Mouse (Mus musculus) embryonic fibroblast, embryonic 13.5 days (primary cell): Measurements from ENCODE around the gene Smim24. TPM values are rescaled to one million over a fixed set of nuclear protein-coding genes. Genes with fewer than 3 reads are reported as not detected.

Source experiments
- H3K27ac ChIP-seq: 2 replicates; pipeline ENCODE4 v1.5.1; 2012; ENCODE audit warnings: low read length, control low read depth, inconsistent platforms; ENCODE audit not compliant: insufficient read depth
- H3K4me1 ChIP-seq: 2 replicates; pipeline ENCODE4 v1.6.1; 2011; ENCODE audit warnings: low read length; ENCODE audit not compliant: control insufficient read depth, insufficient read depth
- H3K4me3 ChIP-seq: 2 replicates; pipeline ENCODE4 v1.5.1; 2011; ENCODE audit warnings: mild to moderate bottlenecking, control low read depth, low read length; ENCODE audit not compliant: insufficient read depth
- CTCF ChIP-seq: IDR thresholded peaks from 2 replicates; pipeline ENCODE4 v1.5.1; 2011; ENCODE audit warnings: mild to moderate bottlenecking, control low read depth, low read length, moderate library complexity, borderline replicate concordance; ENCODE audit not compliant: insufficient read depth
- POLR2A ChIP-seq: IDR thresholded peaks from 2 replicates; pipeline ENCODE4 v1.6.1; 2011; ENCODE audit warnings: low read depth, mild to moderate bottlenecking, control low read depth, low read length, moderate library complexity
- polyA plus RNA-seq: library from polyadenylated mRNA; stranded (reverse); fragments of >200 nt; gene quantifications from 2 replicates; pipeline ENCODE4 v1.2.4, GENCODE M21; 2011; ENCODE audit warnings: low read depth; ENCODE audit not compliant: missing spikeins, insufficient read length

Gene Smim24
- polyA plus RNA-seq, 1 experiment: 0.58 TPM

GRCm38 (mm10) chr10:81365073-81365472 lies 27.8 kb upstream of the Smim24 start:
- Histone ChIP-seq H3K4me1 (no peaks in the 10 kb centered on the region), H3K27ac (no peak overlapping the region), H3K4me3 (no peak overlapping the region)
- no peak for TF ChIP-seq CTCF
- TF ChIP-seq POLR2A: peak; percentile 39; the same call in 1 of the 2 replicates

- Histone ChIP-seq H3K4me3 (no peak within 1 kb of the TSS), H3K4me1 (no peaks in the 10 kb centered on the region), H3K27ac (no peak within 1 kb of the TSS)
- TF ChIP-seq POLR2A: peak; percentile 18
- no peak for TF ChIP-seq CTCF
Measured at GRCm38 (mm10) chr10:81365672-81366476, 27.0 kb upstream of the Smim24 start, which contains the start of gene 4930404N11Rik. 4930404N11Rik (minus strand) TSS chr10:81365816.

GRCm38 (mm10) chr10:81366477-81367206 lies 26.2 kb upstream of the Smim24 start:
- Histone ChIP-seq H3K4me1 (no peaks in the 10 kb centered on the region), H3K27ac (no peak overlapping the region), H3K4me3 (no peak overlapping the region)
- TF ChIP-seq POLR2A (0 out of 2 replicates have a peak, but pooled peaks have one; percentile 30), CTCF (no peak)

GRCm38 (mm10) chr10:81367207-81367495 lies 25.7 kb upstream of the Smim24 start:
- Histone ChIP-seq H3K27ac (no peak overlapping the region), H3K4me1 (no peaks in the 10 kb centered on the region)
- TF ChIP-seq CTCF (no peak), POLR2A (no peak)

GRCm38 (mm10) chr10:81375322-81375721 lies 17.5 kb upstream of the Smim24 start:
- Histone ChIP-seq H3K4me3 (no peak overlapping the region), H3K4me1 (0 out of 2 replicates have a peak, but pooled peaks cover 4% of the 10 kb centered on the region), H3K27ac (no peak overlapping the region)
- TF ChIP-seq CTCF (no peak), POLR2A (no peak)

More at GRCm38 (mm10) chr10:81367207-81367495, 25.7 kb upstream of the Smim24 start:
- no peak overlapping the region for H3K4me3 ChIP-seq

- Histone ChIP-seq H3K4me3 (peak overlapping the region; percentile 96), H3K4me1 (0 out of 2 replicates have a peak, but pooled peaks cover 4% of the 10 kb centered on the region), H3K27ac (no peak overlapping the region)
- TF ChIP-seq CTCF (no peak), POLR2A (no peak)
Measured at GRCm38 (mm10) chr10:81376561-81377361, 16.1 kb upstream of the Smim24 start.

GRCm38 (mm10) chr10:81377362-81377664 lies 15.5 kb upstream of the Smim24 start:
- TF ChIP-seq POLR2A (no peak), CTCF (no peak)
- Histone ChIP-seq H3K4me1 (0 out of 2 replicates have a peak, but pooled peaks cover 4% of the 10 kb centered on the region), H3K27ac (no peak overlapping the region), H3K4me3 (peak overlapping the region; percentile 96)

- Histone ChIP-seq H3K27ac (no peak within 1 kb of the TSS), H3K4me1 (0 out of 2 replicates have a peak, but pooled peaks cover 4% of the 10 kb centered on the region)
- TF ChIP-seq POLR2A (peak; percentile 65), CTCF (no peak)
Measured at GRCm38 (mm10) chr10:81377793-81378552, 14.9 kb upstream of the Smim24 start, which contains the start of gene Fzr1. Fzr1 (minus strand) TSS chr10:81378516.

GRCm38 (mm10) chr10:81378553-81379182 lies 14.2 kb upstream of the Smim24 start:
- TF ChIP-seq CTCF (no peak), POLR2A (peak; percentile 64)
- 0 out of 2 replicates have a peak, but pooled peaks cover 4% of the 10 kb centered on the region for H3K4me1 ChIP-seq
- peak overlapping the region; percentile 41 for H3K4me3 ChIP-seq
- H3K27ac ChIP-seq: no peak overlapping the region

More at GRCm38 (mm10) chr10:81377793-81378552, 14.9 kb upstream of the Smim24 start, which contains the start of gene Fzr1:
- H3K4me3 ChIP-seq: peak within 1 kb of the TSS; percentile 96
